Mouse (Mus musculus) lung, postnatal 0 days (tissue): ENCODE measurements around the gene Lmf1. TPM values are rescaled to one million over a fixed set of nuclear protein-coding genes. Genes with fewer than 3 reads are reported as not detected.
A peak's percentile ranks its signal among the peaks of the same experiment; 100 is the strongest.

Experiments
- ATAC-seq: fragments of 200-750 bp; cut with Nextera tagmentation; 2 replicates; pipeline ENCODE4 v1.8.0; 2017; ENCODE audit warnings: moderate library complexity
- DNase-seq: peaks from one replicate; pipeline ENCODE4 v3.0.0-alpha.2; 2016; ENCODE audit warnings: low spot score
- H3K27ac ChIP-seq: fragments of 300-500 bp; sonication (generic); 2 replicates; pipeline ENCODE4 v1.5.1; 2014; ENCODE audit warnings: antibody characterized with exemption, mild to moderate bottlenecking, low read length, mixed read lengths
- H3K27me3 ChIP-seq: fragments of 300-500 bp; sonication (generic); replicated peaks from 2 replicates; pipeline ENCODE4 v1.6.1; 2014; ENCODE audit warnings: low read length, mixed read lengths; ENCODE audit not compliant: insufficient read depth
- H3K36me3 ChIP-seq: fragments of 300-500 bp; sonication (generic); 2 replicates; pipeline ENCODE4 v1.6.1; 2014; ENCODE audit warnings: low read length, mixed read lengths; ENCODE audit not compliant: insufficient read depth
- H3K4me1 ChIP-seq: fragments of 300-500 bp; sonication (generic); 2 replicates; pipeline ENCODE4 v1.6.1; 2014; ENCODE audit warnings: antibody characterized with exemption, low read depth, low read length, mixed read lengths; ENCODE audit not compliant: insufficient read depth
- H3K4me2 ChIP-seq: fragments of 300-500 bp; sonication (generic); replicated peaks from 2 replicates; pipeline ENCODE4 v1.6.1; 2014; ENCODE audit warnings: low read depth, mild to moderate bottlenecking, low read length, moderate library complexity, mixed read lengths
- H3K4me3 ChIP-seq: fragments of 300-500 bp; sonication (generic); 2 replicates; pipeline ENCODE4 v1.5.1; 2014; ENCODE audit warnings: low read depth, low read length
- H3K9ac ChIP-seq: fragments of 300-500 bp; sonication (generic); replicated peaks from 2 replicates; pipeline ENCODE4 v1.6.1; 2014; ENCODE audit warnings: low read depth, mild to moderate bottlenecking
- H3K9me3 ChIP-seq: fragments of 300-500 bp; sonication (generic); 2 replicates; pipeline ENCODE4 v1.6.1; 2016; ENCODE audit warnings: low read length, mixed read lengths
- CTCF ChIP-seq: IDR thresholded peaks from 2 replicates; pipeline ENCODE4 v1.5.1; 2016; ENCODE audit warnings: antibody characterized with exemption, mild to moderate bottlenecking
- EP300 ChIP-seq: IDR thresholded peaks from 2 replicates; pipeline ENCODE4 v1.6.1; 2016; ENCODE audit warnings: antibody characterized with exemption, mild to moderate bottlenecking, control low read depth
- whole genome bisulfite sequencing: fragments of 180-500 bp; shearing (Covaris S2); extraction: QIAGEN DNeasy Blood & Tissue Kit; methylation state at CpG from one replicate; pipeline ENCODE4 v1.1.7; 2014; 5-methylcytosine and 5-hydroxymethylcytosine counted together
- polyA plus RNA-seq: library from polyadenylated mRNA; unstranded; fragments of >200 nt; fragmentation: Nextera tagmentation; extraction: Ambion mirVana; gene quantifications from 2 replicates; pipeline ENCODE4 v1.2.1, GENCODE M21; 2015

Lmf1 gene
- polyA plus RNA-seq, 1 experiment from 2014 or later = 16.6 TPM

- ATAC-seq = no peak
- Histone ChIP-seq H3K36me3 (no peaks in the 10 kb centered on the region), H3K4me3 (no peak overlapping the region), H3K4me2 (no peak overlapping the region), H3K9me3 (no peaks in the 10 kb centered on the region), H3K27me3 (no peaks in the 10 kb centered on the region), H3K27ac (no peak overlapping the region), H3K4me1 (no peaks in the 10 kb centered on the region), H3K9ac (no peak overlapping the region)
- no peak for DNase-seq
- no peak for TF ChIP-seq EP300
- 77% methylated on average over 8 of the region's 8 CpGs for WGBS
These were observed 73.4 kb downstream of the Lmf1 start for GRCm38 (mm10) chr17:25652272-25652671.

DNA sequence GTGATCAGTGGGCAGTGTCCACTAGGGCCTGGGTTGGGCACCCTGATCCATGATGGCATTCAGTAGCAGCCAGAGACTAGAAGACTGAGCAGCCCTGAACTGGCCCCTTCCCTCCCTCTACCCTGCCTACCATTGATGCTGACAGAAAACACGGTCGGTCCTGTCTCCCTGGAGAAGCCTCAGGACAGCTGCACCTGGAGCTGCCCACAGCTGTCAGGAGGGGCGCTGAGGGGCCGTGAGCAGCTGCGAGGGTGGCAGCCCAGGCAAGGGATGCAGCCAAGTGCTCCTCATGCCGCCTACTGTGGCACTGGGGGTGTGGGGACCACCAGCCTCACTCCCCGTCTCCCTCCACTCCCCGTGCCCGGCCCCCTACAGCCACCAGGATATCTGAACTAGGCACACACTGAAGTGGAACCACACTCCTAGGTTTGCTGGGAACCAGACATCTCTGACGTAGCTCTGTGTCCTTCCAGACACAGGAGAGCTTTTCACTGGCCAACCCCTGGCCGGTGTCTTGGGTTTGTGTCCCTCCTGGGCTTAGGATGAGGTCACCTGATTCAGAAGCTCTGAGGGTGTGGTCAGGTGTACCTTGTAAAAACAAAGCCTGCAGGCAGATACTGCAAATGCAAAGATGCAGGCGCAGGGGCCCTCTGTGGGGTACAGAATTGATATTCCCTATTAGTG lies 77.4 kb downstream of the Lmf1 start:
- Histone ChIP-seq H3K27me3 (no peaks in the 10 kb centered on the region), H3K4me3 (no peak overlapping the region), H3K9ac (no peak overlapping the region), H3K4me2 (no peak overlapping the region), H3K27ac (no peak overlapping the region), H3K9me3 (no peaks in the 10 kb centered on the region), H3K4me1 (no peaks in the 10 kb centered on the region), H3K36me3 (no peaks in the 10 kb centered on the region)
- TF ChIP-seq EP300 (no peak), CTCF (no peak)
- no peak for ATAC-seq
- DNase-seq = no peak
- WGBS = 61% methylated on average over 12 of the region's 12 CpGs

DNA sequence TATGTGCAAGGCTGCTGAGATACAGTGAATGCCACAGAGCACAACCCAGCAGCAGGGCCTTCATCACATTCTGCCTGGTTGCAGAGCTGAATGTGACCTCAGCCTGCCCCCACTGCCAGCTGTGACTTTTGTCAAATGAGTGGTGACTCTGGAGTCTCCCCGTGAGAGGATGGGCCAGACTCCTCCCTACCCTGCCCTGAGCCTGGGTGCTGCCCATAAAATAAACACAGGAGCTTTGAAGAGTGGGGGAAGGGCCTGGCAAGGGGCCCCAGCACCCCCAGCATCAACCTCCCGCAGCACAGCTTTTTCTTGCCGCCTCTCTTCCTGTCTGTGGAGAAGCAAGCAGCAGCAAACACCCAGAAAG lies 77.9 kb downstream of the Lmf1 start:
- Histone ChIP-seq H3K9ac (no peak overlapping the region), H3K27ac (no peak overlapping the region), H3K9me3 (no peaks in the 10 kb centered on the region), H3K4me3 (no peak overlapping the region), H3K36me3 (no peaks in the 10 kb centered on the region), H3K4me1 (no peaks in the 10 kb centered on the region), H3K27me3 (no peaks in the 10 kb centered on the region), H3K4me2 (no peak overlapping the region)
- 0 out of 2 replicates have a peak, but pooled peaks have one; percentile 25 for ATAC-seq
- DNase-seq = no peak
- WGBS = 9% methylated on average over 3 of the region's 3 CpGs
- no peak for TF ChIP-seq CTCF
- no peak for TF ChIP-seq EP300

- no peak overlapping the region for H3K4me2 ChIP-seq
- no peaks in the 10 kb centered on the region for H3K9me3 ChIP-seq
- H3K4me1 ChIP-seq = no peaks in the 10 kb centered on the region
- DNase-seq = no peak
- WGBS = 41% methylated on average over 12 of the region's 12 CpGs
- no peaks in the 10 kb centered on the region for H3K36me3 ChIP-seq
- no peaks in the 10 kb centered on the region for H3K27me3 ChIP-seq
- no peak overlapping the region for H3K27ac ChIP-seq
- no peak for TF ChIP-seq CTCF
- TF ChIP-seq EP300 = no peak
- H3K4me3 ChIP-seq = no peak overlapping the region
- H3K9ac ChIP-seq = no peak overlapping the region
- no peak for ATAC-seq
These were observed 84.4 kb downstream of the Lmf1 start for GRCm38 (mm10) chr17:25663213-25663835.

GRCm38 (mm10) chr17:25665485-25665884 lies 86.6 kb downstream of the Lmf1 start:
- Histone ChIP-seq H3K27me3 (no peaks in the 10 kb centered on the region), H3K4me2 (no peak overlapping the region), H3K4me1 (no peaks in the 10 kb centered on the region), H3K36me3 (no peaks in the 10 kb centered on the region), H3K27ac (no peak overlapping the region), H3K4me3 (no peak overlapping the region), H3K9me3 (no peaks in the 10 kb centered on the region), H3K9ac (no peak overlapping the region)
- no peak for DNase-seq
- TF ChIP-seq CTCF (no peak), EP300 (no peak)
- WGBS = 85% methylated on average over 6 of the region's 6 CpGs
- ATAC-seq = no peak

GRCm38 (mm10) chr17:25665891-25666290 lies 87.0 kb downstream of the Lmf1 start:
- TF ChIP-seq EP300 = no peak
- no peak for TF ChIP-seq CTCF
- H3K4me3 ChIP-seq = no peak overlapping the region
- no peaks in the 10 kb centered on the region for H3K27me3 ChIP-seq
- H3K9me3 ChIP-seq = no peaks in the 10 kb centered on the region
- no peak overlapping the region for H3K4me2 ChIP-seq
- H3K36me3 ChIP-seq = no peaks in the 10 kb centered on the region
- WGBS = 53% methylated on average over 8 of the region's 8 CpGs
- H3K4me1 ChIP-seq = no peaks in the 10 kb centered on the region
- DNase-seq = no peak
- no peak overlapping the region for H3K27ac ChIP-seq
- no peak overlapping the region for H3K9ac ChIP-seq
- no peak for ATAC-seq
